Mouse (Mus musculus) E14TG2a.4 (cell line): ENCODE results near the gene Scaf1.

ENCODE experiments used
- H3K27me3 ChIP-seq: 2 replicates; pipeline ENCODE4 v1.6.1; 2014; ENCODE audit warnings: low read length, control low read depth; ENCODE audit not compliant: insufficient read depth
- H3K36me3 ChIP-seq: 2 replicates; pipeline ENCODE4 v1.6.1; 2014; ENCODE audit warnings: low read length, control low read depth; ENCODE audit not compliant: insufficient read depth
- H3K4me1 ChIP-seq: replicated peaks from 2 replicates; pipeline ENCODE4 v1.6.1; 2014; ENCODE audit warnings: low read depth, low read length, control low read depth
- H3K4me3 ChIP-seq: replicated peaks from 2 replicates; pipeline ENCODE4 v1.5.1; 2014; ENCODE audit warnings: mild to moderate bottlenecking, low read length
- H3K9me3 ChIP-seq: 2 replicates; pipeline ENCODE4 v1.6.1; 2014; ENCODE audit warnings: low read length, control low read depth
- CTCF ChIP-seq: conservative IDR thresholded peaks from 2 replicates; pipeline ENCODE4 v1.5.1; 2014; ENCODE audit warnings: low read length
- NANOG ChIP-seq: IDR thresholded peaks from 2 replicates; pipeline ENCODE4 v1.6.1; 2014; ENCODE audit warnings: borderline replicate concordance, low read length, mixed read lengths
- POU5F1 ChIP-seq: IDR thresholded peaks from 2 replicates; pipeline ENCODE4 v1.6.1; 2014; ENCODE audit warnings: low read length, borderline replicate concordance

Scaf1 gene

DNA sequence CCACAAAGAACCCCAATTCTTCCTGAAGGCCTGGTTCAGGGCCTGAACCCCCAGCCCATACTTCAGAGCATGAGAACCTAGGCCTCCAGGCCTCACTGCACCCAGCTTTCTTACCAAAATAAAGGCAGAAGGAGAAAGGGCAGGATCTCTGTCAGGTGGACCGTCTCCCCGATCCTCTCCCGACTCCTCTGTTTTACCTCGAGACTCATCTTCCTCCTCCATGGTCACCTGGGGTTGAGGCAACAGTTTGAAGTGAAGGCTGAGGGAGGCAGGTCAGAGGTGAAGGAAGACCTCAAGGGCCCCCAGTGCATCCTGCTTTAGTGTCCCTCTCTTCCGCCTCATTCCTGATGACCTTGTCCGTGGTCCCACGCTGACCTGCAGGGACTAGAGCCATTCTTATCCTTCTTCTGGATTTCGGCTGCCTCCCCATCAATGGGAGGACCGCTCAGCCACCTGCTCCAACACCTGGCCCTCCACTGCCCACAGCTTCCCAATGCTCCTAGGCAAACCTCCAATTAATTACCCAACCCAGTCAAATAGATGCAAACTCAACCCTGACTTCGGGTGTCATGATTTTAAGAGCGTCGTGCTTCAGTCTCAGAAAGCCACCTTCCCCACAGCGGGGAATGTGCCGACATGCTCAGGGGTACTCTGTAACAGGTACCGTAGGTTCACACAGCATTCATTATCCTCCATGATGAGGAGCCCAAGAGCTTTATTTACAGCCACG, 2.6 kb downstream of the Scaf1 start:
- H3K9me3 ChIP-seq, result no peaks in the 10 kb centered on the region
- H3K27me3 ChIP-seq, result no peaks in the 10 kb centered on the region; the same call in 1 of the 2 replicates
- TF ChIP-seq CTCF (no peak), POU5F1 (no peak), NANOG (no peak)
- peaks cover 63% of the 10 kb centered on the region for H3K4me1 ChIP-seq
- H3K4me3 ChIP-seq, result no peak overlapping the region
- peaks cover 58% of the 10 kb centered on the region for H3K36me3 ChIP-seq

- peaks cover 2% of the 10 kb centered on the region; the same call in 1 of the 2 replicates for H3K27me3 ChIP-seq
- no peak overlapping the region for H3K4me3 ChIP-seq
- H3K4me1 ChIP-seq, result peaks cover 64% of the 10 kb centered on the region
- H3K36me3 ChIP-seq, result peaks cover 65% of the 10 kb centered on the region
- no peak for TF ChIP-seq CTCF
- no peak for TF ChIP-seq POU5F1
- no peak for TF ChIP-seq NANOG
- no peaks in the 10 kb centered on the region for H3K9me3 ChIP-seq
Observed at GRCm38 (mm10) chr7:45012824-45013223, 3.3 kb downstream of the Scaf1 start.

DNA sequence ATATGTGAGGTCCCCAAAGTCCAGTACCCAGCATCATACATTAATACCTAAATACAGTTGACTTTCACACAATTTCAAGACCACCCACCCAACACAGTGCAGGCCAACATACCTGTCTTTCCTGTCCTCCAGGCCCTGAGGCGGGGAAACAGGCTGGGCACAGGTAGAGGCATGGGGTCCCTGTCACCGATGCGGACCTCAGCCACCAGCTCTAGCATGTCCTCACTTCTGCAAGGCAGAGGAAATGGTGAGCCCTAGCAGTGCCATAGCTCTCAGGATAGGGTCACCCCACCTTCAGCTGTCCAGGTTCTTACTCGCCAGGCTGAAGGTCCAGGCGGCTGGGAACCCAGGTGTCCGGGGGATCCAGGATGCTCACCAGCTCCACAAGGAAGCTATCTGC, 4.2 kb downstream of the Scaf1 start:
- Histone ChIP-seq H3K9me3 (no peaks in the 10 kb centered on the region), H3K27me3 (peaks cover 3% of the 10 kb centered on the region; the same call in 1 of the 2 replicates), H3K4me1 (peaks cover 69% of the 10 kb centered on the region), H3K36me3 (peaks cover 74% of the 10 kb centered on the region), H3K4me3 (no peak overlapping the region)
- TF ChIP-seq CTCF (no peak), POU5F1 (no peak), NANOG (no peak)

- H3K9me3 ChIP-seq, result no peaks in the 10 kb centered on the region
- H3K36me3 ChIP-seq, result peaks cover 98% of the 10 kb centered on the region
- H3K4me3 ChIP-seq, result peak overlapping the region; percentile 67
- TF ChIP-seq NANOG (no peak), POU5F1 (no peak), CTCF (no peak)
- peaks cover 67% of the 10 kb centered on the region for H3K4me1 ChIP-seq
- peaks cover 3% of the 10 kb centered on the region; the same call in 1 of the 2 replicates for H3K27me3 ChIP-seq
Observed at GRCm38 (mm10) chr7:45008411-45008810, 7.8 kb downstream of the Scaf1 start.

GRCm38 (mm10) chr7:45007846-45008245, 8.3 kb downstream of the Scaf1 start:
- Histone ChIP-seq H3K36me3 (peaks cover 98% of the 10 kb centered on the region), H3K4me1 (peaks cover 65% of the 10 kb centered on the region), H3K4me3 (peak overlapping the region; percentile 67), H3K9me3 (no peaks in the 10 kb centered on the region), H3K27me3 (peaks cover 3% of the 10 kb centered on the region; the same call in 1 of the 2 replicates)
- TF ChIP-seq NANOG (no peak), CTCF (no peak), POU5F1 (no peak)

GRCm38 (mm10) chr7:45007141-45007540, 9.0 kb downstream of the Scaf1 start:
- peaks cover 66% of the 10 kb centered on the region for H3K4me1 ChIP-seq
- TF ChIP-seq NANOG (no peak), CTCF (no peak), POU5F1 (no peak)
- H3K27me3 ChIP-seq, result peaks cover 3% of the 10 kb centered on the region; the same call in 1 of the 2 replicates
- peak overlapping the region; percentile 67 for H3K4me3 ChIP-seq
- H3K9me3 ChIP-seq, result no peaks in the 10 kb centered on the region
- H3K36me3 ChIP-seq, result peaks cover 98% of the 10 kb centered on the region

- Histone ChIP-seq H3K4me3 (no peak overlapping the region), H3K9me3 (no peaks in the 10 kb centered on the region), H3K4me1 (peaks cover 68% of the 10 kb centered on the region), H3K36me3 (peaks cover 98% of the 10 kb centered on the region), H3K27me3 (peaks cover 3% of the 10 kb centered on the region; the same call in 1 of the 2 replicates)
- no peak for TF ChIP-seq NANOG
- TF ChIP-seq POU5F1, result no peak
- no peak for TF ChIP-seq CTCF
Observed at GRCm38 (mm10) chr7:45006503-45006902, 9.7 kb downstream of the Scaf1 start.

DNA sequence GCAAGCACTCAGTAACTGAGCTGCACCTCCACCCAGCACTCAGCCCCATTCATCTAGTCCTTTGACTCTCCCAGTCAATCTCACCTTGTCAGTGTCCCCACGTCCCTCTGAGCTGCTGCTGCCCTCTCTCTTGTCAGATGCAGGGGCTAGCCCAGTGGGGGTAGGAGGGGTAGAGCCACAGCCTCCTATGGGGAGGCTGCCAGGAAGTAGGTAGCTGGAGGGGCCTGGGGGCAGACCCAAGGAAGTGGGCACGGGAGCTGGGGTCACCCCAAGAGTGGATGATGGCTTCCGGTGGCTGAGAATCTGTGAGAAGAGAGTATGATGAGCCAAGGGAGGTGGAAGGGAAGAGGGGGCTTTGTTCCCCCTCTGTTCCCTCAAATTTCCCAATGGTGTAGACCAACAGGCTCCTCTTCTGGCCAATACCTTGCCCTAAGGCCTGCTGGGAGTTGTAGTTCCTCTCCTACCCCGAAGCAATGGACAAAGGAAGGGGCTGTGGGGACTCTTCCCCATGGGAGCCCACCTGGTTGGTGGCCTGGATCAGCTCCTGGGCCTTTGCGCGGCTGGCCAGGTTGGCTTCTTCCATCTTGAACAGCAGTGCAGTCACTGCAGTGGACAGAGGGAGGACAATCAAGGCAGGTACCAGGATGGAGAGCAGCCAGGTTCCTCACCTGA, 10.7 kb downstream of the Scaf1 start:
- H3K27me3 ChIP-seq, result peaks cover 3% of the 10 kb centered on the region; the same call in 1 of the 2 replicates
- no peak for TF ChIP-seq POU5F1
- TF ChIP-seq NANOG, result no peak
- TF ChIP-seq CTCF, result no peak
- H3K36me3 ChIP-seq, result peaks cover 98% of the 10 kb centered on the region
- peaks cover 75% of the 10 kb centered on the region for H3K4me1 ChIP-seq
- H3K9me3 ChIP-seq, result no peaks in the 10 kb centered on the region
- no peak overlapping the region for H3K4me3 ChIP-seq

DNA sequence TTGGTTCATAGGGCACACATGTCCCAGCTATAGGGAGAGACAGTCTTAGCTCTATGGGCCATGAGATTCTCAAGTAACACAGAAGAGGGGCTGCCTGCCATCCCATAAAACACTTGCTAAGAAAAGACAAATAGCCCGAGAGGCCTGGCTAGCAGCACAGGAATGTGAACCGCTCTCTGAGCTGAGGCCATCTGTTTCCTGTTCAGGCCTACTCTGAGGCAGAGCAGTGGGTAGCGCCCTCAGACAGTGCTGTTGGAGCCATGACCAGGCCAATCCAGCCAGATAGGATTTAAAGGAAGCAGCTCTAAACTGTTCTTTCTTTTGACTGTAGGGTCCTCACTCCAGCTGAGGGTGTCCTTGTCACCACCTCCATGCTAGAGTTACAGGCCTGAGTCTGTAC, 11.6 kb downstream of the Scaf1 start:
- TF ChIP-seq NANOG, result no peak
- TF ChIP-seq CTCF, result no peak
- peaks cover 98% of the 10 kb centered on the region for H3K36me3 ChIP-seq
- no peaks in the 10 kb centered on the region for H3K9me3 ChIP-seq
- H3K4me3 ChIP-seq, result no peak overlapping the region
- H3K27me3 ChIP-seq, result peaks cover 3% of the 10 kb centered on the region; the same call in 1 of the 2 replicates
- peaks cover 79% of the 10 kb centered on the region for H3K4me1 ChIP-seq
